Mouse (Mus musculus): ENCODE data around the gene Dnajc11. TPM values are rescaled to one million over a fixed set of nuclear protein-coding genes. Genes with fewer than 3 reads are reported as not detected.

Dnajc11 gene
- 83.2 and 88.5 TPM in 2 replicates for total RNA-seq (2014; rRNA removed)
- 73.7 and 75.9 TPM in 2 replicates for polyA plus RNA-seq (2015; fragmentation: Nextera tagmentation; extraction: Ambion mirVana)

DNA sequence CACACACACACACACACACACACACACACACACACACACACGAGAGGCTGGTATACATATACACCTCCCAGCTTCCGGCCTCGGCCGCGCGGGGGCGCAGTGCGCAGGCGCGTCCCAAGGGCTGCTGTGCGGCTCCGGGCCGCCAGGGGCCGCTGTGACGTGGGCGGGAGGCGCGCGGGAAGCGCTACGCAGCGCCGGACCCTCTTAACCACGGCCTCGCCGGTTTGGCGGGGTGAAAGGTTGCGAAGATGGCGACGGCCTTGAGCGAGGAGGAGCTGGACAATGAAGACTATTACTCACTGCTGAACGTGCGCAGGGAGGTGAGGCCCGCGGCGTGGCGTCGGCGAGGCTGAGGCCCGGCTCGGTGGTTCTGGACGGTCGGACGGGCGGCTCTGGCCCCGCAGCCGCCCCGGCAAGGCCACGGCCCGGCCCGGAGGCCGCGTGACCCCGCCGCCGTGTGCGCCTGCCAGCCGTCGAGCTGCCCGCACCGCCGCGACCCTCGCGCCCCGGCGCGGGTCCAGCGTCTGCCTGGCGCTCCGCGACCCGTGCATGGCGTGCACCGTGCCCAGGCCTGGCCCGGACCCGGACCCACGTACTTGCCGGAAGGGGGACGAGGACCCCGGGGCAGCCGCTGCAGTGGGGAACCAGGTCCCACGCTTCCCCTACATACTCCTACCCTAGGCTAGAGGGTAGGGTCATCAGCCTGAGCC lies at the start of gene Dnajc11:
Dnajc11 (plus strand) TSS at position 187 of the 710 bp plus-strand sequence.
- Histone ChIP-seq H3K36me3 (ENCODE audit: insufficient read depth, low read length) (no peaks in the 10 kb centered on the region), H3K27ac (ENCODE audit: low read depth, low read length) (peak within 1 kb of the TSS; percentile 64), H3K4me2 (ENCODE audit: low read depth, low read length, poor library complexity, severe bottlenecking) (peak within 1 kb of the TSS; percentile 97), H3K9ac (replicated peaks; ENCODE audit: low read length, poor library complexity, severe bottlenecking) (peak within 1 kb of the TSS; percentile 93), H3K9me3 (ENCODE audit: low read length) (no peaks in the 10 kb centered on the region), H3K4me1 (ENCODE audit: insufficient read depth, low read length) (peaks cover 7% of the 10 kb centered on the region; the same call in 1 of the 2 replicates), H3K27me3 (ENCODE audit: insufficient read depth, low read length) (no peaks in the 10 kb centered on the region), H3K4me3 (ENCODE audit: low read depth, low read length) (peak within 1 kb of the TSS; percentile 100)
- WGBS: under 1% methylated on average over 52 of the region's 83 CpGs
- DNase-seq (ENCODE audit: low spot score): peak; percentile 93
- ATAC-seq (ENCODE audit: low FRiP score): peak; percentile 91
- peak; percentile 97 for TF ChIP-seq CTCF (IDR thresholded peaks at IDR 0.05)

DNA sequence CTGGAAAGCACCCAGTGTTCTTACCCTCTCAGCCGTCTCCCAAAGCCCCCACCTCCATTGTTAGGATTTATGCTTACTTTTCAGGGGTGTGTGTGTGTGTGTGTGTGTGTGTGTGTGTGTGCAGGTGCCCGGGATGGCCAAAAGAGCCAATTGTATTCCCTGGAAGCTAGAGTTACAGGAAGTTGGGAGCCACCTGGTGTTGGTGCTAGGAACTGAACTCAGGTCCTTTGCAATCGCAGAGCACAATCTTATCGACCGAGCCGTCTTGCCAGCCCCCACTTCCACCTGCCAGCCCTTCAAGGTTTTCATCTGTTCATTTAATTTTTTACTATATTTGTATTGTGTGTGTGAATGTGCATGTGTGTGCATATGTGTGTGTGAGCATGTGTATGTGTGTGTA lies 40.2 kb upstream of the Dnajc11 start:
- TF ChIP-seq CTCF (IDR thresholded peaks at IDR 0.05): peak; percentile 46
- no peak overlapping the region for H3K4me3 ChIP-seq (ENCODE audit: low read depth, low read length)
- no peak for ATAC-seq (ENCODE audit: low FRiP score)
- H3K4me1 ChIP-seq (ENCODE audit: insufficient read depth, low read length): no peaks in the 10 kb centered on the region
- 80% methylated on average over 6 of the region's 6 CpGs for WGBS
- H3K27me3 ChIP-seq (ENCODE audit: insufficient read depth, low read length): no peaks in the 10 kb centered on the region
- no peaks in the 10 kb centered on the region for H3K36me3 ChIP-seq (ENCODE audit: insufficient read depth, low read length)
- no peak overlapping the region for H3K9ac ChIP-seq (replicated peaks; ENCODE audit: low read length, poor library complexity, severe bottlenecking)
- DNase-seq (ENCODE audit: low spot score): no peak
- H3K9me3 ChIP-seq (ENCODE audit: low read length): no peaks in the 10 kb centered on the region
- no peak overlapping the region for H3K27ac ChIP-seq (ENCODE audit: low read depth, low read length)
- H3K4me2 ChIP-seq (ENCODE audit: low read depth, low read length, poor library complexity, severe bottlenecking): no peak overlapping the region

DNA sequence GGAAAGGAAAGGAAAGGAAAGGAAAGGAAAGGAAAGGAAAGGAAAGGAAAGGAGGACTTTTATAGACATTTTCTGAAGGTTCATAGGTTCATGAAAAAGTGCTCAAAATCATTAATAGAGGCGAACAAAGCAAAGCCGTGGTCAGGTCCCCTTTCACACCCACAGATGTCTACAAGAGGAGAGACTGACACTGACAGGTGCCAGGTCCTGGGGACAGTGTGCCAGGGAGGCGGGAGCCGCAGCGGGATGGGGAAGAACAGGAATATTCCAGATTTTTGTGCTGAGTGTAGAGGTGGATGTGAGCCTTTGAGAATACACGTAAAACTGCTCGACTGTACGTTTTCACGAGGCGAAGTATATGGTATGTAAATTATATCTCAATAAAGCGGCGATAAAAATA lies 38.6 kb upstream of the Dnajc11 start:
- Histone ChIP-seq H3K9me3 (ENCODE audit: low read length) (no peaks in the 10 kb centered on the region), H3K4me2 (ENCODE audit: low read depth, low read length, poor library complexity, severe bottlenecking) (no peak overlapping the region), H3K4me3 (ENCODE audit: low read depth, low read length) (no peak overlapping the region), H3K27ac (ENCODE audit: low read depth, low read length) (no peak overlapping the region), H3K27me3 (ENCODE audit: insufficient read depth, low read length) (no peaks in the 10 kb centered on the region), H3K4me1 (ENCODE audit: insufficient read depth, low read length) (no peaks in the 10 kb centered on the region), H3K36me3 (ENCODE audit: insufficient read depth, low read length) (no peaks in the 10 kb centered on the region), H3K9ac (replicated peaks; ENCODE audit: low read length, poor library complexity, severe bottlenecking) (no peak overlapping the region)
- no peak for TF ChIP-seq CTCF (IDR thresholded peaks at IDR 0.05)
- DNase-seq (ENCODE audit: low spot score): no peak
- no peak for ATAC-seq (ENCODE audit: low FRiP score)
- 94% methylated on average over 12 of the region's 12 CpGs for WGBS

DNA sequence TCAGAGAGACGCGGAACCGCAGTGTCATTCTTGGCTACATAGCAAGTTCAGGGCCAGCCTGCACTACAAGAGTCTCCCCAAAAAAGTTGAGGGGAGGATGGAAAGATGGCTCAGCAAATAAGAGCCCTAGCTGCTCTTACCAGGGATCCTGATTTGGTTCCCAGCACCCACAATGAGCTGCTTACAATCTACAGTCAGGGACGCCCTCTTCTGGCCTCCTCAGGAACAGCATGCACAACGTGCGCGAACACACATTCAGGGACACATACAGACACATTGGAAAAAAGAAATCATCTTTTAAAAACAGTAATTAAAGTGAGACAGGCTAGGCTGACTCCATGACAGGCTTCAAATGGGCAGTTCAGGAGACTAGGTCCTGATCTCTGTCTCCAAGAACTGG lies 37.9 kb upstream of the Dnajc11 start:
- Histone ChIP-seq H3K4me3 (ENCODE audit: low read depth, low read length) (no peak overlapping the region), H3K9me3 (ENCODE audit: low read length) (no peaks in the 10 kb centered on the region), H3K27me3 (ENCODE audit: insufficient read depth, low read length) (no peaks in the 10 kb centered on the region), H3K36me3 (ENCODE audit: insufficient read depth, low read length) (no peaks in the 10 kb centered on the region), H3K4me1 (ENCODE audit: insufficient read depth, low read length) (no peaks in the 10 kb centered on the region), H3K9ac (replicated peaks; ENCODE audit: low read length, poor library complexity, severe bottlenecking) (no peak overlapping the region), H3K4me2 (ENCODE audit: low read depth, low read length, poor library complexity, severe bottlenecking) (no peak overlapping the region), H3K27ac (ENCODE audit: low read depth, low read length) (no peak overlapping the region)
- TF ChIP-seq CTCF (IDR thresholded peaks at IDR 0.05): peak; percentile 17
- WGBS: 94% methylated on average over 7 of the region's 7 CpGs
- DNase-seq (ENCODE audit: low spot score): no peak
- no peak for ATAC-seq (ENCODE audit: low FRiP score)

DNA sequence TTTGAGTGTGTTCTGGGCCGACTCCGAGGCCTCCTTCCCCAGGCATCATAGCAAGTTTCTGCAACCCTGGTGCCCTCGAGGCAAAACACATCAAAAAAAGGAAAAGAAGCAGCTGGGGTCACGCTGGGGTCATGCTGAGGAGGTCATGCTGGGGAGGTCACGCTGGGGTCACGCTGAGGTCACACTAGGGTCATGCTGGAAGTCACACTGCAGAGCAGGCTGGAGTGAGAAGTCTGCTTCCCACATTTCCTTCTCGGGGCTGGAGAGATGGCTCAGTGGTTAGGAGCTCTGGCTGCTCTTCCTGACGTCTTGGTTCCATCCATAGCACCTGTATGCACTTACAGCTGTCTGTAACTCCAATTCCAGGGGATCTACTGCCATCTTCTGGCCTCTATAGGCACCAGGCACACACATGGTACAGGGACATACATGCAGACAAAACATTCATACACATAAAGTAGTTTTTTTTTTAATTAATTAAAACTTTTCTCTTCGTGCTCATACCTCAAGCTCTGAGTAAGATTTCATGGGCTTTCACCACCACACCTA lies 36.3 kb upstream of the Dnajc11 start:
- Histone ChIP-seq H3K9me3 (ENCODE audit: low read length) (no peaks in the 10 kb centered on the region), H3K27ac (ENCODE audit: low read depth, low read length) (no peak overlapping the region), H3K4me1 (ENCODE audit: insufficient read depth, low read length) (no peaks in the 10 kb centered on the region), H3K9ac (replicated peaks; ENCODE audit: low read length, poor library complexity, severe bottlenecking) (no peak overlapping the region), H3K4me2 (ENCODE audit: low read depth, low read length, poor library complexity, severe bottlenecking) (no peak overlapping the region), H3K4me3 (ENCODE audit: low read depth, low read length) (no peak overlapping the region), H3K36me3 (ENCODE audit: insufficient read depth, low read length) (no peaks in the 10 kb centered on the region), H3K27me3 (ENCODE audit: insufficient read depth, low read length) (no peaks in the 10 kb centered on the region)
- DNase-seq (ENCODE audit: low spot score): no peak
- TF ChIP-seq CTCF (IDR thresholded peaks at IDR 0.05): peak; percentile 38
- no peak for ATAC-seq (ENCODE audit: low FRiP score)
- WGBS: 71% methylated on average over 9 of the region's 9 CpGs

DNA sequence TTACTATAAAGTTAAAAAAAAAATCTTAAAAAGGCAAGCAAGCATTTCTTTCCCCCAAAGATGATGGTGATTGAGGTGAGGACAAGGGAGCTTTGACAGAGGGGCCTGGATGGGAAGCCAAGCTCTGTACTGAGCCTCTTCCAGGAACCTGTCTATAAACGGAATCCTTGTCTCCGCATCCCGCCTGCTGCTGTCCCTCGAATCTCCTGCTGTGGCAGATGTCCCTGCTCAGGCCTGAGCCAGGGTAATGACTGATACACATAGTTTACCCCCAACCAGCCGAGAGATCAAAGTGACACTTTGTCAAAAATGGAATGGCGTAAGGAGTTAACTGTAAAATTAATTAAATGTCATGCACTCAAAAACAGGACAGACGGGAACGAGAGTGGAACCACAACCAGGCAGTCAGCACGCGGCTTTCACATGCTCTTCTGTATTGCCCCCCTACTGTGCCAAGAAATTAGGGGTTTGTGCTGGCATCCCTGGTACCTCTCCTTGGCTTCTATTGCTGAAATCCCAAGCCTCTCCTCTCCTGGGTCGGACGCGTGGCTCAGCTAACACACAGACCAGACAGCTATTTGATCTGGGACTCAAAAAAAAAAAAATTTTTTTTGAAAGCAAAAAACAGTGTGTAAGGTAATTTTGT lies 34.8 kb upstream of the Dnajc11 start:
- ATAC-seq (ENCODE audit: low FRiP score) (no peak), DNase-seq (ENCODE audit: low spot score) (peak; percentile 28)

More for the DNA sequence above, 34.8 kb upstream of the Dnajc11 start:
- Histone ChIP-seq H3K9me3 (ENCODE audit: low read length) (no peaks in the 10 kb centered on the region), H3K27ac (ENCODE audit: low read depth, low read length) (no peak overlapping the region), H3K4me1 (ENCODE audit: insufficient read depth, low read length) (no peaks in the 10 kb centered on the region), H3K4me3 (ENCODE audit: low read depth, low read length) (no peak overlapping the region), H3K27me3 (ENCODE audit: insufficient read depth, low read length) (no peaks in the 10 kb centered on the region), H3K9ac (replicated peaks; ENCODE audit: low read length, poor library complexity, severe bottlenecking) (no peak overlapping the region), H3K36me3 (ENCODE audit: insufficient read depth, low read length) (no peaks in the 10 kb centered on the region), H3K4me2 (ENCODE audit: low read depth, low read length, poor library complexity, severe bottlenecking) (no peak overlapping the region)
- WGBS: 35% methylated on average over 13 of the region's 13 CpGs
- no peak for TF ChIP-seq CTCF (IDR thresholded peaks at IDR 0.05)
